Mouse (Mus musculus) subcutaneous adipose tissue, adult 2 months (tissue): ENCODE measurements around the gene Ralgps2. TPM values are rescaled to one million over a fixed set of nuclear protein-coding genes. Genes with fewer than 3 reads are reported as not detected.

Source experiments
- polyA plus RNA-seq: library from polyadenylated mRNA; depleted of rRNA; stranded (reverse); fragments of >200 nt; gene quantifications from 2 replicates; pipeline ENCODE4 v1.2.3, GENCODE M21; 2012; ENCODE audit warnings: low replicate concordance; rRNA removed

Ralgps2 gene
- polyA plus RNA-seq, result 1.6 and 8.1 TPM in 2 replicates

DNA sequence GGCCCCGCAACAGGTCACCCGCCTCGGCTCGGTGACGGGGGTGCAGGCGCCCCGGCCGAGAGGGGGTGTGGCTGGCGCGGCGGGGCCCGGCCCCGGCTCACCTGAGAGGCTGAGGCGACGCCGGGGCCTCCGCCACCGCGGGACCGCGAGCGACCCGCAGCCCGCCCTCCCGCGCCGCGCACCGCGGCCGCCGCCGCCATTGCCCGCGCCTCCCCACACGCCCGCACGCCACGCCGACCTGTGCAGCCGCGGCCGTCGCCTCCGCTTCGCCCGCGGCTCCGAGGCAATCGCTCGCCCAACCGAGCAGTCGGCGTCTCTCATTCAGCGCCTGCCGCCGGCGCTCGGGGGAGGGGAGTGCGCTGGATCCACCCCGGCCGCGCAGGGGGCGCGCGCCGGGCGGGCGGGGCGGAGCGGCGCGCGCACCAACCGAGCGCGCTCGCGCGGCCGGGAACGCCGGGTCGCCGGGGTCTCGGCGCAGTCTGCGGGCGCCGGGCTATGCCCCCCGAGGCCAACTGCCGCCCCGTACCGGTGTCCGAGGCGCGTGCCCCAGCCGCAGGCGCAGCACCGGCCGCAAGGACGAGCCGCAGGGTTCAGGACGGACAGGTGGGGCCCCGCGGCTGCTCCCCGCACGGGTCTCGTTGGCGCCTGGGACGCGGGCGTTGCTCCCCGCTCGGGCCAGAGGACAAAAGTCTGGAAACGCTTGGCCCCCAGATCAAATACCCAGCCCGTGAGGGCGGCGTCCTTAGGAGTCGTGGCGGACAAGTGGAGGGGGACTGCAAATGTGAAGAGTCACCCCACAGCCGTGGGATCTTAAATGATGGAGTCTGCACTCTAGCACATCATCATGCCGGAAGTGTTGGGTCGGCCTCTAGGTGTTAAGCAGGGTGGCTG, at the start of gene Ralgps2:
Ralgps2 (minus strand) TSS at position 376 of the 891 bp plus-strand sequence.

DNA sequence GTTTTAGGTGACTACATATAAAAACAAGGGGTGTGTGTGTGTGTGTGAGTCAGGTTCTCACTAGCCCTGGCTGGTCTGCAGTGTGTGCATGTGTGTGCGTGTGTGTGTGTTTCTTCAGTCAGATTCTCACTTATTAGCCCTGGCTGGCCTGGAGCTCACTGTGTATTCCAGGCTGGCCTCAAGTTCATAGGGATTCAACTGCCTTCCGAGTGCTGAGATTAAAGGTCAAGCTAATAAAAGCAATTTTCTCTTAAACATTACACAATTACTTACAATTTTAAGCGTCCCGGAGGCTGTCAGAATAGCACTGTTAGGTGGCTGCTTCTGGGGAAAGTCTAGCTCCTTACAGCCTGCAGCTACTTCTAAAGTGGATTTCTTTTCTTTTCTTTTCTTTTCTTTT, 101.2 kb downstream of the Ralgps2 start, which contains the start of gene Angptl1:
Angptl1 (plus strand) TSS at position 386 of the 400 bp plus-strand sequence.

Other genes with a start within 250 kb of the Ralgps2 start
- 27.3 and 28.7 TPM in 2 replicates for gene Fam20b, start 220.5 kb downstream of the Ralgps2 start, polyA plus RNA-seq
- 2.3 and 2.8 TPM in 2 replicates for gene Angptl1, start 101.1 kb downstream of the Ralgps2 start, polyA plus RNA-seq
- gene Tex35, start 169.1 kb upstream of the Ralgps2 start, polyA plus RNA-seq, result not detected in 2 replicates